Mouse (Mus musculus) splenic B cell, adult 2 months (primary cell): ENCODE measurements around the gene Gm5127.

Source experiments
- DNase-seq: peaks from one replicate; pipeline ENCODE4 v3.0.0-alpha.2; 2011; ENCODE audit warnings: low read depth, low spot score
- H3K27me3 ChIP-seq: 2 replicates; pipeline ENCODE4 v1.6.1; 2012; ENCODE audit warnings: mild to moderate bottlenecking, low read length, moderate library complexity, mixed read lengths; ENCODE audit not compliant: control insufficient read depth, poor library complexity, insufficient read depth, severe bottlenecking
- H3K36me3 ChIP-seq: 2 replicates; pipeline ENCODE4 v1.6.1; 2012; ENCODE audit warnings: mild to moderate bottlenecking, low read length, moderate library complexity, mixed read lengths; ENCODE audit not compliant: control insufficient read depth, poor library complexity, insufficient read depth, severe bottlenecking

Gene Gm5127

DNA sequence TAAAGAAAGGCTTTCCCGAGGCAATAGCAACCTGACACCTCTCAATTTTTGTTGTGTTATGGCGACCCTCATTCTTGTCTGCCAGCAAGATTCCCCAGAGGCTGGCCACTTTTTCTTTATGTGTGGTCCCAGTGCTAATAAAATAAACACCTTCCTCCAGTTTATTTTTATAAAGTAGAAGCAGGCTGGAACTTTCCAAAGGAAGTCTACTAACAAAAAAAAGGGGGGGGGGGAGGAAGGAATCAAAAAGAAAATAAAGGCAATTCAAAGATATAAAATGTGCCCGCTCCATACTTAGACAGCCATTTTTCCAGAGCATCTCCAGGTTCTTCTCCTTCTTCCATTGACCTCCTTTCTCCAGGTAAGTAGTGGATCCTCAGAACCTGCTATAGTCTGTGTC, at the start of gene Gm5127:
Gene Gm5127, plus strand, starts transcription at position 301 of the 400 bp plus-strand sequence.
- Histone ChIP-seq H3K27me3 (no peaks in the 10 kb centered on the region), H3K36me3 (no peaks in the 10 kb centered on the region)
- DNase-seq, result no peak

DNA sequence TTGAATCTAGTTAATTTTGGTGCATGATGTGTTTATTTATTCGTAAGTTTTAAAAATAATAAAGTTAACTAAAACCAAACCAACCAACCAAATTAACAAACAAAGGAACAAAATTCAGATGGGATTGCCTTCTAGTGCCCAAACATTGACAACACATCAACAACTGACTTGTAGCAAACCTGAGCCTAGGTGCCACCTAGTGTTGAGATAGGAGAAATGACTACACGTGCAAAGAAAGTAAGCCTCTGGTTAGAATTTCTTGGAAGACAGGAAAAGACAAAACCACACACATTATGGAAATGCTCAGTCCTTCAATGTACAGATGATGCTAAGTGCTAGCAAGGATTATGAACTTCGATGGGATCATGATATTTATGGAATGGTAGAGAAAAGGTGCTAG, 46.6 kb upstream of the Gm5127 start:
- DNase-seq, result no peak
- Histone ChIP-seq H3K36me3 (no peaks in the 10 kb centered on the region), H3K27me3 (no peaks in the 10 kb centered on the region)

DNA sequence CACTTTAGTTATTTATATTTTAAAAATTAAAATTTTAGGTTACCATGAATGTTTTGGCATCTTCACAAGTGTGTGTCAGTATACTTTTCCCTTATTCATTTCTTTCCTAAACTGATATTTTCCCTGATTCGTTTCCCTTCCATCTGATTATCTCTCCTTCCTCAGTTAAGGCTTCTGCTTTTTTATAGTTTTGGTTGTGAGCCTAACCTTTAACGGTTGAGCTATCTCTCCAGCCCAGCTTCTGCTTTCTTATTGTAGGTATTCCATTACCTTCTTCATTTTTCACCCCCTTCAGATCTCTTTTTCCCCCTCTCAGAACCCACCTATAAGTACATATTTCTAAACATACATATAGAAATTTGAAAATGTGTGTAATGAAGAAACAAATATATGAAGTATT, 27.5 kb upstream of the Gm5127 start:
- Histone ChIP-seq H3K36me3 (no peaks in the 10 kb centered on the region), H3K27me3 (no peaks in the 10 kb centered on the region)
- DNase-seq, result no peak

DNA sequence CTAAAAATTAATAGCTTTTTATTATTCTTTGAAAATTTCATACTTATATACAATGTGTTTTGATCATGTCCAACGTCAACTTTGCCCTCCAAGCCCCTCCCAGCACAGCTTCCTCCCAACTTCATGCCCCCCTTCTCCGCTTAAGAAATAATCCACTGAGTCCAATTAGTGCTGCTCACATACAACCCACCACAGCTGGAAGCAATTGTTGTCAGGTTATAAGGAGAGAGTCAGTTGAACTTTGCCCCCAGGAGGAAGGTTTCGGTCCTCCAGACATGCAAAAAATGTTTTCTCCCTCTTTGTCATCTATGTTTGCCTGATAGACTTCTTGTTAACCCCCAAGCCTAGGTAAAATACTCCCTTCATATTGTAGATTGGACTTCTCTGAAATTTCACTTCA, 4.0 kb upstream of the Gm5127 start:
- DNase-seq, result no peak
- H3K27me3 ChIP-seq, result no peaks in the 10 kb centered on the region
- H3K36me3 ChIP-seq, result no peaks in the 10 kb centered on the region

DNA sequence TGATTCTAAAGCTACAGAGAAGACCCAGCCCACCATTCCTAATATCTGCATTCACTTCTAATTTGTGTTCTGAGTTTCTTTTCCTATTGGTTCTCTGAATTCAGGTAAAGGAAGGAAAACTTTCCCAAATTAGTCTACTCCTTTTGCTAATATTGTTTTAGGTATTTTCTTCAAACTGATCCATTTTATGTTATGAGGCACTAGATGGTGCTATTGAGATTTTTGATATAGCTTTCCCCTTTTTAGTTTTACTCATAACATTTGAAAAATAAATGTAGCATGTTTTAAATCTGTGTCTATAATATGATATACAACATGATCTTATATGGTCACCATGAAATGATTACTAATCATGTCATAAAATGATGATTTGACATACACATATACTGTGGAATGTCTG, 2.6 kb upstream of the Gm5127 start:
- Histone ChIP-seq H3K27me3 (no peaks in the 10 kb centered on the region), H3K36me3 (no peaks in the 10 kb centered on the region)
- peak; percentile 2 for DNase-seq

DNA sequence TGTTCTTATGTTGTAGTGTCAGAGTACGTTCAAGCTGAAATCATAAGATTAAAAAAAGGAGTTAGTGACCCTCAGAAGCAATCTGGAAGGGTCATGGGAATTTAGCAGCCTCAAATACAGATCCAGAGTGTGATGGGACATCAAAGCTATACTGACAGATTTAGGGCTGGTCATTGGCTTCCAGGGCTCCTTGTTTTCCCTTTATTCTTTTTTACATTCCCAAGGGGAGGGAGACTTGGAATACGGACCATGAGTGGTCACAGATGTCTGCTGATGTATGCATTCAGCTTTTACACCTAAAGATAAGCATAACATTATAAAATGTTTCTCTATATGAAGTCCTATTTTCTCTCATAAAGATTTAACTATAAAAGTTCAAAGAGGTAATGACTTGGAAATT, 789 bp upstream of the Gm5127 start:
- Histone ChIP-seq H3K27me3 (no peaks in the 10 kb centered on the region), H3K36me3 (no peaks in the 10 kb centered on the region)
- no peak for DNase-seq

DNA sequence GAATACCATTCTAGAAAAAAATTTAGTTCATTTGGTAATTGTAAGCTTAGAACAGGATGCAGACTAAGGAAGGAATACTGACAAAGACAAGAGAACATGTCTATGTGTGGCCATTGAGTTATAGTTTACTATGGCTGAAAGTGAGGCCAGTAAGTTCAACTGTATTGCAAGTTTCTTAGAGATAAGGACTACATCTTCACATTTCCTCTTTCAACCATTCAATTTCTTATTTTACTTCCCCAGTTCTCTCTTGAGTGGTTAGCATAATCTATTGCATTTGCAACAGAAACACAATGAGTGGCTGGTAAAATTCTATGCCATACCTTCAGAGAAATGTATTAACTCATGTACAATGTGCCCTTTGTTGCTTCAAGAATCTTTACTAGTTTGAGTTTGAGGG, 10.9 kb downstream of the Gm5127 start:
- no peak for DNase-seq
- Histone ChIP-seq H3K36me3 (no peaks in the 10 kb centered on the region), H3K27me3 (no peaks in the 10 kb centered on the region)

DNA sequence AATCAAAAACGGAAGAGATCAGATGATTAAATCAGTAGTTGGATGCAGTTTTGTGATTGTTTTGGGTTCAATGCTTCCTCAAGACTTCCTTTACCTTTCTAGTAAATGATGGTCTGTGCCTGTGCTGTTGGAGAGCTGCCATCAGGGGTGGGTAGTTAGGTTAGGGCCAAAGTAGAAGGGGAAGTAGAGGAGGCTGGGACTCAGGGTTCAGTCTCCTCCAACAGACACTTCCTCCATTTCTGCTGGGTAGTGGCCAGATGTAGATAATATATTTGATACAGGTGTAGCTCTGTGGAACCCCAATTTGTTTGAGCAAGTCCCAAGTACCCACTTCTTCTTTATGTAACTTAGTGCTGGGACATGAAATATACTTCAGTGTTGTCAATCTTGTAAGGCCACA, 12.9 kb downstream of the Gm5127 start:
- DNase-seq, result peak; percentile 6
- Histone ChIP-seq H3K27me3 (no peaks in the 10 kb centered on the region), H3K36me3 (no peaks in the 10 kb centered on the region)

DNA sequence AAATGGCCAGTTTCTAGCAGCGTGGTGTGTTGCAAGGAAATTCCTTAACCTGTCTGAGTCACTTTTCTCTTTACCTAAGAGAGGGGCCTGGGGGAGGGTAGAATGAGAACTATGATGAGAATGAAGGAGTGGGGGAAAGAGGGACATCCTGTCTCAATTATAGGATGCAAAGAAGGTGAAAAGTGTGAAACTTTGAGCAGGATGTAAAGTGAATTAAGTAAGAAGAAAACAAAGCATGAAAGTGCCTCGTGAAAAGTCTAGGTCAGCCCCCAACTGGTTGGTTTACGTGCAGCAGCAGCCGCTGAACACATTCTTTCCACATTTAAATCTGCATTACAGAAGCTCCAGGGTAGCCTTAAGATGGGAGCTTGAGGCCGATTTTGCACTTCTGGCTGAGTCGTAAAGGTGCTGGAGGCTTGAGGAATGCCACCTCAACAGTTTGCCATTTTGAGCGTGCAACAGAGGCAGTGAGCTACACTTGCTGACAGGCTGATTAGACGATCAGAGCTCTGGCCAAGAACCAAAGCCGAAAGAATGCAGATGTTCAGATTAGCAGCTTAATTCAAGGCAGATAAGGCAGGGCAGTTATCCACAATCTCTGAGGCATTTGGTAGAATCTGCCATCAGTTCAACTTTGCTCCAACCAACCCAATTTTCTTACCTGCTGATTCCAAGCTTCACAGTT, 19.7 kb downstream of the Gm5127 start:
- DNase-seq, result peak; percentile 0
- Histone ChIP-seq H3K36me3 (no peaks in the 10 kb centered on the region), H3K27me3 (no peaks in the 10 kb centered on the region)

DNA sequence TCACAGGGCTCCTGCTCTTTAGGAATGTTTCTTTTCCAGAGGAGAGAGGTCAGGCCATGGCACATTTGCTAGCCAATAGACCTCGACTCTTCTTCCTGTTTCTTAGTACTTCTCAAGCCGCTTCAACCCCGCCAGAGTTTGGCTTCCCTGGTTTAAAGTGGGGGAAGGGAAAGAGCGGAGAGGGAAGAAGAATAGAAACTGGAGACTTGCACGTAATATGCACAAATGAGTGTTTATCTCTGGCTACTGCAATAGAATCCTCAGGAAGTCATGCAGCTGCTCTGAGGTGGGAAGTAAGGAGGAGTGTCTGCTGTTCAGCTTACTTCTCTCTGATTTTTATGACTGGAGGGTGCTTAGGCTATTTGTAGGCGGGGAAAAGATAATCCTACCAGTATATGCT, 20.4 kb downstream of the Gm5127 start, which contains the start of gene Cysltr1:
Gene Cysltr1, minus strand, starts transcription at position 294 of the 400 bp plus-strand sequence.
- peak; percentile 12 for DNase-seq
- Histone ChIP-seq H3K27me3 (no peaks in the 10 kb centered on the region), H3K36me3 (no peaks in the 10 kb centered on the region)

DNA sequence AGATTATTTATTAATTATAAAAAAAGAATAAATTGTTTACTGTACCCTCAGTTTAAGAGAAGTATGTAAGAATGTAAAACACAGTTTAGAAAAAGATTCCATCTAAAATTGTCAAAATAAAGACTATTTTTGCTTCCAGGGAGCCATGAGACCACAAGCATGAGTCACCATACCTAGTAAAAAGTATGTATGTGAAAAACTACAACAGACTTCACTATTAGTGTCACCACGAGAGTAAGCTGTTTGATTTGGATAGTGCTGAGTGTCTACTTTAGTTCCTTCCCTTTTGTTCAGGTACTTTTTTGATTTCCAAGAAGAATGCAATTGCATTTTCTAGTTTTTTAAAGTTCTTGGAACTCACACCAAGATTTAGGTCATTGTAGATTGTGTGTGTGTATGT, 39.5 kb downstream of the Gm5127 start:
- H3K27me3 ChIP-seq, result no peaks in the 10 kb centered on the region
- no peak for DNase-seq
- H3K36me3 ChIP-seq, result no peaks in the 10 kb centered on the region

DNA sequence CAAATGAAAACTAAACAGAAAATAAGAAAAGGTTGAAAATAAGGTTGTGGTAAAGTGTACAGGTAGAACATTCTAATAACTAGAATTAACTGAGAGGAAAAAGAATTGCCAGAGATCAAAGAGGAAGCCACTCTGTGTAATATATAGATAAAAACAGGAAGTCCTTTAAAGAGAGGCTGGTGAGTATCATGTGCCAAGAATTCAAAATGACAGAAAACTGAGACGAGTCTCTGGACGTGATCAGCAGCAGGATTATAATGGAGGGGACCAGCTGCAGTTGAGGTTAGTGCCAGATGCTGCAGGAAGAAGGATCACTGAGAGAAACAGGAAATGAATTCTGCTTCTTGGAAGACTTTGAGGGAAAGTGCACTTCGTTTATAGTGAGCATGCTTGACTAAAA, 40.7 kb downstream of the Gm5127 start:
- H3K36me3 ChIP-seq, result no peaks in the 10 kb centered on the region
- H3K27me3 ChIP-seq, result no peaks in the 10 kb centered on the region
- DNase-seq, result peak; percentile 26

DNA sequence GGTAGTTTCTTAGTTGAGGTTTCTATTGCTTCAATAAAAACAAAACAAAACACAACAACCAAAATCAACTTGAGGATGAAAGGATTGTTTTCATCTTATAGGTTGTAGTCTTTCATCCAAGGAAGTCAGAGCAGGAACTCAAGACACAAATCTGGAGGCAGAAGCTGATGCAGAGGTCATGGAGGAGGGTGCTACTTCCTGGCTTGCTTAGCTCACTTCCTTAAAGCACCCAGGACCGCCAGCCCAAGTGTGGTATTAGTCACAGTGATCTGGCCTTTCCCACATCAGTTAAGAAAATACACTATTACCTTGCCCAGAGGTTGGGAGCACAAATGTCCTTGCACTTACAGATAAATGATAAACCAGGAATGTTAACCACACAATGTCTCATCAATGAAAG, 45.5 kb downstream of the Gm5127 start:
- Histone ChIP-seq H3K36me3 (no peaks in the 10 kb centered on the region), H3K27me3 (no peaks in the 10 kb centered on the region)
- DNase-seq, result no peak

DNA sequence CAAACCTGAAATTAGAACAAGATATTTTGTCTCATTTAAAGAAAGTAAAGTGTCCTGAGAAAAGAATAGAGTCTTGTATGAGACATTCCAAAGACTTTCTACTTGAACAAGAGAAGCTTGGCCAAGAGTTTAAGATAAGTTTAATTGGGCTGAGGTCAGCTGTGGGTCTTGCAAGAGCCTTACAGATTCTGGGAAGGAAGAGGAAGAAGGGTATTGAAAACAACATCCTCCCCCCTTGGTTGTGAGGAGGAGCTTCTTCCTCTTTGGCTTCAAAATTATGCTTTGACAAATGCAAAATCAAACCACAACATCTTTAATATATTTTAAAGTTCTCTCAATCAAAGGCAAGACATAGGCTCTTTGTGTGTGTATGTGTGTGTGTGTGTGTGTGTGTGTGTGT, 50.6 kb downstream of the Gm5127 start:
- Histone ChIP-seq H3K27me3 (no peaks in the 10 kb centered on the region), H3K36me3 (no peaks in the 10 kb centered on the region)
- peak; percentile 6 for DNase-seq

DNA sequence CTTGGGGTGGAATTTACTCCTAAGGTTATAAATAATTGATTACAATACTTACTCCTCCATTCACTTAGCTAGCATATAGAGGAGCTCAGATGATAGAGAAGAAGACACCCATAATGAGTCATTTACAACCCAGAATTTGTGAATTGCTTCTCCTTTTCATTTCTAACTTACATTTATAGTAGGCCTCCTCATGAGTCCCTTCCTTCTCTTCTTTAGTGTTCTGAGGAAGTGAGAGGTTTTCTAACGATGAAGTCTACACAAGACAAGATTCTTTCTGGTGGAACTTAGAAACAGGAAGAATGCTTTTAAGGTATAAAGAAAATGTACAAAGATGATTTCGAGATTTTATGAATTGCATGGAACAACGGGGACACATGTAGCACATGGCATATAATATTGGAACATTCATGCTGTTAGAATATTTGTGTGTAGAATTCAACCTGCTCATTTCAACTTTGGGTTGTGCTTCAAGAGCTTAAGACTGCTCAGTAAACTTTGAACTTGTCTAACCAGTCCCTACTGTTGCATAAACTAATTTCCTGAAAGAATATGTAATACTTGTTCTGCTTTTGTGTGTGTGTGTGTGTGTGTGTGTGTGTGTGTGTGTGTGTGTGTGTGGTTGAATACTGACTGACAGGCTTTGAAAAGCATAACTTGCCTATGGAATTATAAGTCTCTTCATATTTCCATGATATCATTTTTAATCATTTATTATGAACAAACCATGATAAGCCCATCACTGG, 52.0 kb downstream of the Gm5127 start:
- H3K27me3 ChIP-seq, result no peaks in the 10 kb centered on the region
- DNase-seq, result peak; percentile 51
- H3K36me3 ChIP-seq, result no peaks in the 10 kb centered on the region
